Comparison of ENCODE assay signal across 14 mouse cellular contexts in genomic region chrX:73575486-73576373, GRCm38 (mm10).
DNase-seq lines count a peak whose midpoint lies in the region; ATAC-seq lines count a peak whose summit lies in the region.
"Had no signal": no experiment of that assay in that cellular context is flagged by ENCODE, and none has a peak within 500 bp of the region (broad histone marks: within the 10 kb centered on the region; RNA-seq: fewer than 3 reads in every experiment).

No protein-coding gene starts in this region.

- no peak overlapping the region for H3K9ac ChIP-seq in lung, embryonic 16.5 days (ENCODE audit: low read length)
- H3K9ac ChIP-seq in liver, embryonic 15.5 days: no peak overlapping the region
- H3K9ac ChIP-seq: embryonic facial prominence, embryonic 13.5 days; forebrain, embryonic 15.5 days; heart, embryonic 13.5 days; hindbrain, embryonic 13.5 days had no signal

- 19% methylated on average over 3 of the region's 3 CpGs for WGBS in lung, embryonic 16.5 days
- WGBS in liver, embryonic 15.5 days (ENCODE audit: insufficient replicate concordance): 24% methylated on average over 3 of the region's 3 CpGs

- no peaks in the 10 kb centered on the region for H3K36me3 ChIP-seq in lung, embryonic 16.5 days (ENCODE audit: control insufficient read depth, insufficient read depth, low read length)
- H3K36me3 ChIP-seq in liver, embryonic 15.5 days (replicated peaks): no peaks in the 10 kb centered on the region
- H3K36me3 ChIP-seq: embryonic facial prominence, embryonic 13.5 days; forebrain, embryonic 15.5 days; heart, embryonic 13.5 days; hindbrain, embryonic 13.5 days had no signal

- no peak overlapping the region for H3K4me2 ChIP-seq in lung, embryonic 16.5 days (ENCODE audit: low read depth, low read length)
- peak overlapping the region; percentile 38 for H3K4me2 ChIP-seq in liver, embryonic 15.5 days
- H3K4me2 ChIP-seq: embryonic facial prominence, embryonic 13.5 days; forebrain, embryonic 15.5 days; heart, embryonic 13.5 days; hindbrain, embryonic 13.5 days had no signal

- H3K9me3 ChIP-seq in lung, embryonic 16.5 days (ENCODE audit: control insufficient read depth, low read length): no peaks in the 10 kb centered on the region
- H3K9me3 ChIP-seq in liver, embryonic 15.5 days (replicated peaks): no peaks in the 10 kb centered on the region
- H3K9me3 ChIP-seq: embryonic facial prominence, embryonic 13.5 days; forebrain, embryonic 15.5 days; heart, embryonic 13.5 days; hindbrain, embryonic 13.5 days had no signal

- no peak for DNase-seq in lung, postnatal 14 days
- peak; percentile 16 for DNase-seq in thymus, postnatal 4 days
- no peak for DNase-seq in kidney, adult 11 months
- DNase-seq in urinary bladder, postnatal 36 days (ENCODE audit: low spot score in 2 of 2): no peak
- DNase-seq: cerebellum, postnatal 25 days; left cerebral cortex, postnatal 4 days; spleen, adult 18-20 months had no signal

- H3K4me3 ChIP-seq in lung, embryonic 16.5 days (ENCODE audit: low read length): no peak overlapping the region
- H3K4me3 ChIP-seq in liver, embryonic 15.5 days (replicated peaks): no peak overlapping the region
- H3K4me3 ChIP-seq: embryonic facial prominence, embryonic 13.5 days; forebrain, embryonic 15.5 days; heart, embryonic 13.5 days; hindbrain, embryonic 13.5 days had no signal

- no peaks in the 10 kb centered on the region; the same call in 1 of the 2 replicates for H3K4me1 ChIP-seq in lung, embryonic 16.5 days (replicated peaks; ENCODE audit: control insufficient read depth, insufficient read depth, low read length)
- H3K4me1 ChIP-seq in liver, embryonic 15.5 days (replicated peaks): peaks cover 42% of the 10 kb centered on the region
- H3K4me1 ChIP-seq: embryonic facial prominence, embryonic 13.5 days; forebrain, embryonic 15.5 days; hindbrain, embryonic 13.5 days had no signal

- ATAC-seq in lung, embryonic 16.5 days (ENCODE audit: low read depth): no peak
- ATAC-seq in common myeloid progenitor, adult 5-6 weeks (replicated peaks; ENCODE audit: low read depth, poor library complexity, severe bottlenecking): peak; percentile 56
- ATAC-seq in liver, embryonic 15.5 days (ENCODE audit: insufficient read depth): peak; percentile 80
- ATAC-seq: forebrain, embryonic 15.5 days had no signal

- no peaks in the 10 kb centered on the region for H3K27me3 ChIP-seq in lung, embryonic 16.5 days (ENCODE audit: control insufficient read depth, insufficient read depth, low read depth, low read length)
- no peaks in the 10 kb centered on the region for H3K27me3 ChIP-seq in liver, embryonic 15.5 days
- H3K27me3 ChIP-seq: forebrain, embryonic 15.5 days; hindbrain, embryonic 13.5 days had no signal

- 0 out of 2 replicates have a peak overlapping the region, but pooled peaks have one; percentile 2 for H3K27ac ChIP-seq in lung, embryonic 16.5 days (ENCODE audit: low read length)
- H3K27ac ChIP-seq in liver, embryonic 15.5 days (replicated peaks): peak overlapping the region; percentile 83
- H3K27ac ChIP-seq: embryonic facial prominence, embryonic 13.5 days; forebrain, embryonic 15.5 days; heart, embryonic 13.5 days; hindbrain, embryonic 13.5 days had no signal
